Mouse (Mus musculus) G1E (cell line): ENCODE measurements around the gene Tnrc6c. TPM values are rescaled to one million over a fixed set of nuclear protein-coding genes. Genes with fewer than 3 reads are reported as not detected.
A peak's percentile ranks its signal among the peaks of the same experiment; 100 is the strongest.

Experiments
- ATAC-seq: 2 replicates; pipeline ENCODE4 v1.8.0; 2016; ENCODE audit warnings: mild to moderate bottlenecking; ENCODE audit not compliant: insufficient number of reproducible peaks, poor library complexity, low FRiP score, severe bottlenecking; ENCODE audit errors: extremely low read depth
- DNase-seq: peaks from one replicate; pipeline ENCODE4 v3.0.0; 2012; ENCODE audit warnings: low spot score
- H3K27me3 ChIP-seq: 2 replicates; pipeline ENCODE4 v1.6.1; 2012; ENCODE audit warnings: mild to moderate bottlenecking, low read length, inconsistent platforms; ENCODE audit not compliant: insufficient read depth
- H3K36me3 ChIP-seq: replicated peaks from 2 replicates; pipeline ENCODE3; 2012; ENCODE audit warnings: mild to moderate bottlenecking, inconsistent platforms
- H3K4me1 ChIP-seq: 2 replicates; pipeline ENCODE4 v1.6.1; 2012; ENCODE audit warnings: low read depth, low read length, inconsistent platforms, mixed read lengths; ENCODE audit not compliant: insufficient read depth
- H3K4me3 ChIP-seq: 2 replicates; pipeline ENCODE4 v1.5.1; 2012; ENCODE audit warnings: low read depth, mild to moderate bottlenecking, inconsistent platforms, low read length, moderate library complexity, mixed read lengths
- H3K9me3 ChIP-seq: replicated peaks from 2 replicates; pipeline ENCODE4 v1.6.1; 2012; ENCODE audit warnings: inconsistent platforms
- CTCF ChIP-seq: IDR thresholded peaks from 2 replicates; pipeline ENCODE4 v1.5.1; 2012; ENCODE audit warnings: low read depth, low read length, inconsistent platforms, mixed read lengths
- GATA1 ChIP-seq: IDR thresholded peaks from 2 replicates; pipeline ENCODE4 v1.6.1; 2012; ENCODE audit warnings: borderline replicate concordance, low read length, inconsistent platforms, mixed read lengths
- GATA2 ChIP-seq: IDR thresholded peaks from 2 replicates; pipeline ENCODE4 v1.6.1; 2012; ENCODE audit warnings: low read depth, low read length, inconsistent platforms, borderline replicate concordance
- POLR2AphosphoS5 ChIP-seq: IDR thresholded peaks from 2 replicates; pipeline ENCODE4 v1.6.1; 2012; ENCODE audit warnings: low read depth, low read length, inconsistent platforms; ENCODE audit not compliant: insufficient replicate concordance
- TAL1 ChIP-seq: conservative IDR thresholded peaks from 2 replicates; pipeline ENCODE4 v1.6.1; 2012; ENCODE audit warnings: low read depth, low read length, inconsistent platforms, mixed read lengths
- polyA plus RNA-seq: library from polyadenylated mRNA; stranded (reverse); fragments of >175 nt; gene quantifications from 2 replicates; pipeline ENCODE4 v1.2.3, GENCODE M21; 2012
- total RNA-seq, 2 experiments: library from RNA; stranded (forward) in 1 of 2; stranded (reverse) in 1 of 2; fragments of 200-1000 nt in 1 of 2; fragments of >200 nt in 1 of 2; fragmentation: Nextera tagmentation in 1 of 2; gene quantifications; 2 replicates each; pipeline ENCODE4 v1.2.3; 2014 to 2017

Tnrc6c gene
- total and polyA plus RNA-seq, 3 experiments, result 19.2 to 47.5 (median 21.5) TPM

GRCm38 (mm10) chr11:117691311-117691710 is 37.2 kb downstream of the Tnrc6c start:
- no peaks in the 10 kb centered on the region for H3K27me3 ChIP-seq
- no peak overlapping the region for H3K4me3 ChIP-seq
- peaks cover 39% of the 10 kb centered on the region for H3K36me3 ChIP-seq
- H3K4me1 ChIP-seq, result peaks cover 11% of the 10 kb centered on the region
- H3K9me3 ChIP-seq, result no peaks in the 10 kb centered on the region
- TF ChIP-seq CTCF (no peak), GATA1 (no peak), TAL1 (no peak), GATA2 (no peak), POLR2AphosphoS5 (no peak)
- DNase-seq (no peak), ATAC-seq (no peak)

- TF ChIP-seq POLR2AphosphoS5 (no peak), TAL1 (no peak), GATA2 (no peak), GATA1 (no peak), CTCF (no peak)
- Histone ChIP-seq H3K9me3 (no peaks in the 10 kb centered on the region), H3K4me1 (peaks cover 28% of the 10 kb centered on the region), H3K36me3 (peaks cover 39% of the 10 kb centered on the region), H3K27me3 (no peaks in the 10 kb centered on the region), H3K4me3 (no peak overlapping the region)
- DNase-seq, result no peak
- no peak for ATAC-seq
Observed at GRCm38 (mm10) chr11:117694050-117694449, 40.0 kb downstream of the Tnrc6c start.

- Histone ChIP-seq H3K9me3 (no peaks in the 10 kb centered on the region), H3K4me1 (peaks cover 28% of the 10 kb centered on the region), H3K4me3 (no peak overlapping the region; the same call in 1 of the 2 replicates), H3K27me3 (no peaks in the 10 kb centered on the region), H3K36me3 (peaks cover 49% of the 10 kb centered on the region)
- no peak for TF ChIP-seq GATA2
- TF ChIP-seq CTCF, result no peak
- no peak for TF ChIP-seq TAL1
- no peak for TF ChIP-seq POLR2AphosphoS5
- TF ChIP-seq GATA1, result no peak
- no peak for DNase-seq
- ATAC-seq, result no peak
Observed at GRCm38 (mm10) chr11:117696585-117696984, 42.5 kb downstream of the Tnrc6c start.

GRCm38 (mm10) chr11:117700871-117701270 is 46.8 kb downstream of the Tnrc6c start:
- Histone ChIP-seq H3K4me3 (no peak overlapping the region), H3K36me3 (peaks cover 57% of the 10 kb centered on the region), H3K9me3 (no peaks in the 10 kb centered on the region), H3K4me1 (peaks cover 21% of the 10 kb centered on the region), H3K27me3 (no peaks in the 10 kb centered on the region)
- DNase-seq, result no peak
- ATAC-seq, result no peak
- no peak for TF ChIP-seq CTCF
- no peak for TF ChIP-seq POLR2AphosphoS5

- Histone ChIP-seq H3K4me1 (peaks cover 2% of the 10 kb centered on the region), H3K36me3 (peaks cover 71% of the 10 kb centered on the region), H3K9me3 (no peaks in the 10 kb centered on the region), H3K4me3 (no peak overlapping the region), H3K27me3 (no peaks in the 10 kb centered on the region)
- no peak for DNase-seq
- no peak for ATAC-seq
- TF ChIP-seq GATA1, result no peak
- TF ChIP-seq TAL1, result no peak
- TF ChIP-seq GATA2, result no peak
- TF ChIP-seq CTCF, result no peak
- TF ChIP-seq POLR2AphosphoS5, result no peak
Observed at GRCm38 (mm10) chr11:117706267-117706666, 52.2 kb downstream of the Tnrc6c start.

- peaks cover 2% of the 10 kb centered on the region for H3K4me1 ChIP-seq
- no peak for DNase-seq
- no peak for ATAC-seq
- H3K36me3 ChIP-seq, result peaks cover 78% of the 10 kb centered on the region
- TF ChIP-seq TAL1 (no peak), CTCF (no peak), GATA1 (no peak), GATA2 (no peak), POLR2AphosphoS5 (no peak)
- no peaks in the 10 kb centered on the region for H3K9me3 ChIP-seq
- H3K27me3 ChIP-seq, result no peaks in the 10 kb centered on the region
- H3K4me3 ChIP-seq, result no peak overlapping the region
Observed at GRCm38 (mm10) chr11:117707238-117707637, 53.1 kb downstream of the Tnrc6c start.

- Histone ChIP-seq H3K4me3 (no peak overlapping the region), H3K9me3 (no peaks in the 10 kb centered on the region), H3K36me3 (peaks cover 77% of the 10 kb centered on the region), H3K27me3 (no peaks in the 10 kb centered on the region), H3K4me1 (peaks cover 2% of the 10 kb centered on the region)
- DNase-seq (peak; percentile 36), ATAC-seq (no peak)
- no peak for TF ChIP-seq POLR2AphosphoS5
- TF ChIP-seq GATA1, result no peak
- TF ChIP-seq CTCF, result peak; percentile 3; the same call in 1 of the 2 replicates
Observed at GRCm38 (mm10) chr11:117709308-117709707, 55.2 kb downstream of the Tnrc6c start.
